Mouse (Mus musculus) urinary bladder, postnatal 25 days (tissue): ENCODE data around the gene Psmc3.
"Not testable (repeated sequence)": the region's sequence is repeated elsewhere in the genome, so short reads cannot be mapped to it uniquely, and the experiment has no call there.

ENCODE experiments used
- DNase-seq: peaks from one replicate; pipeline ENCODE4 v3.0.0; 2022; ENCODE audit warnings: low spot score

The Psmc3 gene

GRCm38 (mm10) chr2:91053934-91054382, at the start of gene Psmc3:
Gene Psmc3, plus strand, starts transcription at chr2:91054009.
- peak; percentile 96 for DNase-seq

- no peak for DNase-seq
These were observed 45.3 kb upstream of the Psmc3 start for GRCm38 (mm10) chr2:91008536-91008935.

- no peak for DNase-seq
These were observed 39.9 kb upstream of the Psmc3 start for GRCm38 (mm10) chr2:91013881-91014280.

GRCm38 (mm10) chr2:91015386-91015785, 38.4 kb upstream of the Psmc3 start:
- DNase-seq = no peak

GRCm38 (mm10) chr2:91018061-91018788, 35.6 kb upstream of the Psmc3 start:
- DNase-seq = no peak

- no peak for DNase-seq
These were observed 33.9 kb upstream of the Psmc3 start for GRCm38 (mm10) chr2:91019911-91020310.

- not testable (repeated sequence) for DNase-seq
These were observed 31.5 kb upstream of the Psmc3 start for GRCm38 (mm10) chr2:91022266-91022665.

- no peak for DNase-seq
These were observed 30.7 kb upstream of the Psmc3 start for GRCm38 (mm10) chr2:91023131-91023530.

- DNase-seq = no peak
These were observed 29.9 kb upstream of the Psmc3 start for GRCm38 (mm10) chr2:91023956-91024355.

- DNase-seq = no peak
These were observed 28.7 kb upstream of the Psmc3 start for GRCm38 (mm10) chr2:91025081-91025516.

- DNase-seq = no peak
These were observed 27.3 kb upstream of the Psmc3 start for GRCm38 (mm10) chr2:91026491-91026890.

GRCm38 (mm10) chr2:91027391-91028214, 26.2 kb upstream of the Psmc3 start:
- no peak for DNase-seq

GRCm38 (mm10) chr2:91031216-91031615, 22.6 kb upstream of the Psmc3 start:
- DNase-seq = no peak

- no peak for DNase-seq
These were observed 20.8 kb upstream of the Psmc3 start for GRCm38 (mm10) chr2:91033000-91033399.

- no peak for DNase-seq
These were observed 18.4 kb upstream of the Psmc3 start, which contains the start of gene Rapsn for GRCm38 (mm10) chr2:91035385-91035784. Gene Rapsn, plus strand, starts transcription at chr2:91035620.

- no peak for DNase-seq
These were observed 12.0 kb upstream of the Psmc3 start for GRCm38 (mm10) chr2:91041786-91042185.

- DNase-seq = no peak
These were observed 11.0 kb upstream of the Psmc3 start for GRCm38 (mm10) chr2:91042651-91043398.

- no peak for DNase-seq
These were observed 9.1 kb upstream of the Psmc3 start for GRCm38 (mm10) chr2:91044727-91045126.

GRCm38 (mm10) chr2:91045805-91046204, 8.0 kb upstream of the Psmc3 start:
- not testable (repeated sequence) for DNase-seq

- DNase-seq = no peak
These were observed 6.5 kb upstream of the Psmc3 start for GRCm38 (mm10) chr2:91047359-91047758.

GRCm38 (mm10) chr2:91051917-91052316, 1.9 kb upstream of the Psmc3 start:
- no peak for DNase-seq

- DNase-seq = no peak
These were observed 1.1 kb upstream of the Psmc3 start for GRCm38 (mm10) chr2:91052752-91053151.
